Mouse (Mus musculus): Measurements from ENCODE around the gene Nptx1.

The Nptx1 gene

GRCm38 (mm10) chr11:119522779-119523178, 24.8 kb downstream of the Nptx1 start:
- no peak for DNase-seq (ENCODE audit: low read depth, low spot score)

GRCm38 (mm10) chr11:119521920-119522710, 25.4 kb downstream of the Nptx1 start:
- DNase-seq (ENCODE audit: low read depth, low spot score) = no peak

GRCm38 (mm10) chr11:119520713-119521063, 26.9 kb downstream of the Nptx1 start:
- no peak for DNase-seq (ENCODE audit: low read depth, low spot score)

- DNase-seq (ENCODE audit: low read depth, low spot score) = peak; percentile 64
Measured at GRCm38 (mm10) chr11:119520005-119520712, 27.4 kb downstream of the Nptx1 start.

- no peak for DNase-seq (ENCODE audit: low read depth, low spot score)
Measured at GRCm38 (mm10) chr11:119519387-119519786, 28.2 kb downstream of the Nptx1 start.

GRCm38 (mm10) chr11:119516677-119517361, 30.7 kb downstream of the Nptx1 start:
- no peak for DNase-seq (ENCODE audit: low read depth, low spot score)

GRCm38 (mm10) chr11:119515823-119516676, 31.5 kb downstream of the Nptx1 start:
- peak; percentile 75 for DNase-seq (ENCODE audit: low read depth, low spot score)

GRCm38 (mm10) chr11:119514967-119515636, 32.5 kb downstream of the Nptx1 start:
- peak; percentile 73 for DNase-seq (ENCODE audit: low read depth, low spot score)

- DNase-seq (ENCODE audit: low read depth, low spot score) = no peak
Measured at GRCm38 (mm10) chr11:119514108-119514860, 33.3 kb downstream of the Nptx1 start.

- no peak for DNase-seq (ENCODE audit: low read depth, low spot score)
Measured at GRCm38 (mm10) chr11:119513038-119513659, 34.4 kb downstream of the Nptx1 start.

GRCm38 (mm10) chr11:119509165-119509776, 38.3 kb downstream of the Nptx1 start:
- DNase-seq (ENCODE audit: low read depth, low spot score) = no peak

- DNase-seq (ENCODE audit: low read depth, low spot score) = peak; percentile 79
Measured at GRCm38 (mm10) chr11:119507772-119508171, 39.8 kb downstream of the Nptx1 start.

- no peak for DNase-seq (ENCODE audit: low read depth, low spot score)
Measured at GRCm38 (mm10) chr11:119506386-119506785, 41.2 kb downstream of the Nptx1 start.

GRCm38 (mm10) chr11:119503675-119504074, 43.9 kb downstream of the Nptx1 start:
- no peak for DNase-seq (ENCODE audit: low read depth, low spot score)

GRCm38 (mm10) chr11:119500011-119500410, 47.5 kb downstream of the Nptx1 start:
- no peak for DNase-seq (ENCODE audit: low read depth, low spot score)

GRCm38 (mm10) chr11:119499297-119499696, 48.3 kb downstream of the Nptx1 start:
- no peak for DNase-seq (ENCODE audit: low read depth, low spot score)

GRCm38 (mm10) chr11:119497451-119497850, 50.1 kb downstream of the Nptx1 start:
- DNase-seq (ENCODE audit: low read depth, low spot score) = no peak

- no peak for DNase-seq (ENCODE audit: low read depth, low spot score)
Measured at GRCm38 (mm10) chr11:119496147-119496546, 51.4 kb downstream of the Nptx1 start.

- DNase-seq (ENCODE audit: low read depth, low spot score) = no peak
Measured at GRCm38 (mm10) chr11:119493516-119493915, 54.0 kb downstream of the Nptx1 start.

Measured in telencephalon, adult 2 months (tissue).